Mouse (Mus musculus) Muller cell, postnatal 12 days (primary cell): ENCODE data around the gene Cep295.
A peak's percentile ranks its signal among the peaks of the same experiment; 100 is the strongest.
"Not testable (repeated sequence)": the region's sequence is repeated elsewhere in the genome, so short reads cannot be mapped to it uniquely, and the experiment has no call there.

ENCODE experiments used
- DNase-seq: peaks from one replicate; pipeline ENCODE4 v3.0.0-alpha.2; 2015; ENCODE audit errors: inconsistent ontology term

Cep295 gene

GRCm38 (mm10) chr9:15306398-15307119 is 51.0 kb downstream of the Cep295 start, which contains the start of gene 4931406C07Rik:
Gene 4931406C07Rik (minus strand): TSS chr9:15306448.
- no peak for DNase-seq

- peak; percentile 96 for DNase-seq
Observed at GRCm38 (mm10) chr9:15305503-15306397, 51.8 kb downstream of the Cep295 start, which contains the start of gene Taf1d. Gene Taf1d (plus strand): TSS chr9:15306214.

- no peak for DNase-seq
Observed at GRCm38 (mm10) chr9:15302881-15303280, 54.7 kb downstream of the Cep295 start.

DNA sequence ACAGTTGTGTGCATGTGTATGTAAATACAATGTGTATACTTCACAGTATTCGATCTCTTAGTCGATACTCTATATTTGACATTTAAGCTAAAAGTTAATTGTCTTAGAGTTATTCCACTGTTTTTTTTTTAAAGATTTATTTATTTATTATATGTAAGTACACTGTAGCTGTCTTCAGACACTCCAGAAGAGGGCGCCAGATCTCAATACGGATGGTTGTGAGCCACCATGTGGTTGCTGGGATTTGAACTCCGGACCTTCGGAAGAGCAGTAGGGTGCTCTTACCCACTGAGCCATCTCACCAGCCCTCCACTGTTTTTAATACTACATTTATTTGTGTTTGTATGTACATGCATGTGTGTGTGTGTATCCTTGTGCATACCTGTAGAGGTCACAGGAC is 55.6 kb downstream of the Cep295 start:
- not testable (repeated sequence) for DNase-seq

DNA sequence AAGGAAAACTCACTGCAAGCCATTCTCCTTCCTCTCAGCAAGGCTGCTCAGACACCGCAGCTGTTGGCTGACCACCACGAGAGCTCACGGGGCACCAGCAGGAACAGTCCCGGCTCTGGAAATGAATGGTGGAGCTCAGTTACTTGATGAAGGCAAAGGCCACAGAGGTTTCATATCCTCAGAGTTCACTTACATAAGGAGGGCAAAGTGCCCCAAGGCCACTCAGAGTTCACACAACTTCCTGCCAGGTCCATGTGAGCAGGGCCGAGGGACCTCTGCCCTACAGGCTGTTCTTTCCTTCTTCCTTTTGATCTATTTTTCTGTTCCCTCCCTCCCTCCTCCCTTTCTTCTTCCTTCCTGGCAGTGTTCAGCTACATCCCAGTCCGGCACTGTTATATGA is 56.2 kb downstream of the Cep295 start:
- peak; percentile 61 for DNase-seq

DNA sequence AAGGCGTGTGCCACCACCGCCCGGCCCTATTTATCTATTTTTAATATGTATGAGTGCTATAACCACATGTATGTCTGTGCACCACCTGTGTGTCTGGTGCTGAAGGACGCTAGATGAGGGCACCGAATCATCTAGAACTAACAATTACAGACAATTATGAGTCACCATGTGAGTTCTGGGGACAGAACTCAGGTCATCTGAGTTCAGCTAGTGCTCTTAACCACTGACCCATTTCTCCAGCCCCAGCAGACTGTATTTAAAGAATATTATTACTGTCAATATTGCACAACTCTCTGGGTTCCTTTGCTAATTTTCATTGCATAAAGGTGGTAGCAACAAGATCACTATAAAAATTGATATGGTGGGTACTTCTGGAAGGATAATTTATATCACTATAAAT is 57.5 kb downstream of the Cep295 start:
- DNase-seq = no peak

GRCm38 (mm10) chr9:15298451-15298850 is 59.1 kb downstream of the Cep295 start:
- no peak for DNase-seq

DNA sequence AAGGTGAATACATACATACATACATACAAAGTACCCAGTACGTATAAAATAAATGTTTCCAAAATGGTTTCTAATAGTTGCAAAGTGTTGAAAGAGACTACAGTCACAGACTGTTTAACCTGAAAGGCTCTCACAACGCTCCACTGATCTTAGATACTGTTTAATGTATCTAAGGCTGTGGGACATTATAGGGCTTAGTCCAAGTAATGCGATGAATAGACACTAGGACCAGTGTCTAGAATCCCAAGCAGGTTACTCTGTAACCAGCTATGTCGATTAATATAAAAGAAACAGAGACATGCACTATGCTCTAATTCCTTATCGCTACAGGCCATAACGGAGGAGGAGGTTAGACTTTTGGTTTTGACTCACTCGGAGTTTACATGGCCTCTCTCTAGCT is 60.5 kb downstream of the Cep295 start:
- DNase-seq = no peak

DNA sequence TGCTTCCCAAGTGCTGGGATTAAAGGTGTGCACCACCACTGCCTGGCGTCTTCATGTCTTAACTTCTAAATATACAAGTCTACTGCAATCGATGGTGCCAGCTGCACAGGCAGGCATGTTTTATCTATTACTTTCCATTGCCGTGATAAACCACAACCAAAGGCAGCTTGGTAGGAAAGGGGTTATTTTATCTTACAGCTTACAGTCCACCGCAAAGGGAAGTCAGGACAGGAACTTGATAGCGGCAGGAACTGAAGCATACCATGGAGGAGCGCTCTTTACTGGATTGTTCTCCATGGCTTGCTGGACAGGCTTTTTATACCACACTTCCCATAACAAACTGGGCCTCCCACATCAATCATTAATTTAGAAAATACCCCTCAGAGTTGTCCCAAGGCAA is 68.3 kb downstream of the Cep295 start:
- DNase-seq = no peak

GRCm38 (mm10) chr9:15288402-15288801 is 69.2 kb downstream of the Cep295 start:
- no peak for DNase-seq

DNA sequence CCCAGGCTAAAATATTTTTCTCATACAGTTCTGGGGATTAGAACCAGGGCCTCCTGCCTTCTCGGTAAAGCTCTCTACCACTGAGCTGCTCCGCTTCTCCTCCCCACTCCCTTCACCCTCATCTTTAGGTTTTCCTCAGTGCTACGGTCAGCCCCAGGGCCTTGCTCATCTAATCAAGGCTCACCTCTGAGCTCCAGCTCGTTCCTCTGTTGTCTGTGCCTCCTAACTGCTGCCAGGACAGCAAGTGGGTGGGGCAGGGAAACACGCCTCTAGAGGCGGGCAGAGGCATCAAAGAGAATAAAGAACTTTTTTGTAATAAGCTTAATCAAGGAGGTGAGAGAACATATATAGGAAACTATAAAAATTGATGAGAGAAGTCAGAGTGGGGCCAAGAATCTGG is 69.7 kb downstream of the Cep295 start:
- DNase-seq = no peak

GRCm38 (mm10) chr9:15285443-15285842 is 72.1 kb downstream of the Cep295 start:
- DNase-seq = no peak

DNA sequence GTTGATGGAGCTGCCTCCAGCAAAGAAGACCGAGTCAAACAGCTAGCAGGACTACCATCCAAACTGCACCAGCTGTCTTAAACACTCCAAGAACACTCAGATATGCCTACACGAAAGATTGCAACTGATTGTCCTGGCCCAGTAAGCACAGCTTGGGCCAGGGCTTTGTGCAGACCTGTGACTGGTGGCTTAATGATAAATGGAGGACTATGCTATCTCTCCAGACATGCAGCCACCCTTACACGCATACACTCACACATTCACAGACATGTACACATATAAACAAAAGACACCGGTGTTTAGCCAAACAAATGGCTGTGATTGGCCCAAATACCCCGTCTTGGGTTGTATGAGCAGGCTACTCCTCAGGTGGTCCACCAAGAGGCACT is 77.1 kb downstream of the Cep295 start:
- DNase-seq = no peak

GRCm38 (mm10) chr9:15279649-15280490 is 77.7 kb downstream of the Cep295 start, which contains the start of gene Med17:
Gene Med17 (minus strand): TSS chr9:15279931.
- DNase-seq = peak; percentile 93

GRCm38 (mm10) chr9:15279139-15279648 is 78.4 kb downstream of the Cep295 start:
- no peak for DNase-seq

GRCm38 (mm10) chr9:15278343-15278742 is 79.2 kb downstream of the Cep295 start:
- no peak for DNase-seq

- no peak for DNase-seq
Observed at GRCm38 (mm10) chr9:15276855-15277254, 80.7 kb downstream of the Cep295 start.

DNA sequence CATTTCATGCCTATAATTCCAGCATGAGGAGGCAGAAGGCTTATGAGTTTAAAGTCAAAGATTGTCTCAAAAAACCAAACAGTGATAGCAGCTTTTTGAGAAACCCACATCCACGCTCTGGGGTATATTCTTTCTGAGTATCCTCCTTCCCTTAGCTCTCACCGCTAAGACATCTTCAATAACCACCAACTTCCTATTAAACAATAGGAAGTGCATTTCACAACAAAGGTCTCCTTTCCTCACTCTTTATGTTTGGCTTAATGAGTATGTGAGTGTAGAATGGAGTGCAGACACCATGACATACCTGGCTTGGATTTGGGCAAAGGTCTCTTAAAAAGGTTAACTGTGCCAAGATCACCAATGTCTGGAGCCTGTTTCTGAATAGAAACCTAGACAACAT is 83.6 kb downstream of the Cep295 start:
- DNase-seq = no peak
